In the genomic region with DNA sequence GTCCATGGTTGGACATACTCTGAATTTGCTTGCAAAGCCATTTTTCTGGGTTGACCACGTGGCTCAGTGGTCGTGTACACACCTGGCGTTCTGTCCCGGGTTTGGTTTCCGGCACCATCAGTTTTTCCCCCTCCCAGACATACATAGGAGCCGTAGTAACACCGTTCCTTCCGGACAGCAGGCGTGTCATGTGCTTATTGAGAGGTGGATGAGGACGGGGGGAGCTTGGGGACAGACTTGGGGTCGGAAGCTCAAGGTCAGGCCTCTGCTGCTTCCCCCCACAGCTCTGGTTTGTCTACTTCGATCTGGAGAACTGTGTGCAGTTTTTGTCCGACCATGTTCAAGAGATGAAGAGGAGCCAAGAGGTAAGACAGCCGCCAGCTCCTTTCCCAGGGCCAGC, we compare ENCODE assay signal across 25 mouse cellular contexts. TPM values are rescaled to one million over a fixed set of nuclear protein-coding genes. Genes with fewer than 3 reads are reported as not detected.
DNase-seq lines count a peak whose midpoint lies in the region; ATAC-seq and TF ChIP-seq lines count a peak whose summit lies in the region.
"Had no signal": no experiment of that assay in that cellular context is flagged by ENCODE, and none has a peak within 500 bp of the region (broad histone marks: within the 10 kb centered on the region; RNA-seq: fewer than 3 reads in every experiment).

No protein-coding gene starts in this region.

- H3K4me3 ChIP-seq in forebrain, embryonic 10.5 days = no peak overlapping the region
- H3K4me3 ChIP-seq in forebrain, embryonic 13.5 days = no peak overlapping the region
- no peak overlapping the region for H3K4me3 ChIP-seq in forebrain, postnatal 0 days (ENCODE audit: low read depth, low read length)
- no peak overlapping the region for H3K4me3 ChIP-seq in limb, embryonic 11.5 days (ENCODE audit: low read depth, low read length)
- no peak overlapping the region for H3K4me3 ChIP-seq in midbrain, embryonic 15.5 days
- H3K4me3 ChIP-seq: heart, adult 2 months had no signal

- H3K4me1 ChIP-seq in forebrain, embryonic 10.5 days = peaks cover 26% of the 10 kb centered on the region
- peaks cover 8% of the 10 kb centered on the region for H3K4me1 ChIP-seq in forebrain, embryonic 13.5 days
- H3K4me1 ChIP-seq in forebrain, postnatal 0 days (ENCODE audit: insufficient read depth) = peaks cover 5% of the 10 kb centered on the region; the same call in 1 of the 2 replicates
- H3K4me1 ChIP-seq in limb, embryonic 11.5 days (ENCODE audit: control insufficient read depth, insufficient read depth, low read length) = peaks cover 20% of the 10 kb centered on the region
- H3K4me1 ChIP-seq in midbrain, embryonic 15.5 days = peaks cover 9% of the 10 kb centered on the region

- no peak for DNase-seq in forebrain, embryonic 10.5 days (ENCODE audit: extremely low spot score, low spot score)
- no peak for DNase-seq in forebrain, postnatal 0 days
- no peak for DNase-seq in limb, embryonic 11.5 days (ENCODE audit: low spot score)
- no peak for DNase-seq in ovary, postnatal 10 days (ENCODE audit: low spot score)
- no peak for DNase-seq in gastrocnemius, adult 18-20 months (ENCODE audit: low spot score)
- DNase-seq: cerebellum, adult 9-11 months; gastrocnemius, postnatal 10 days; heart, adult 2 months; lung, adult 2 months; thymus, adult 18-20 months had no signal

- no peaks in the 10 kb centered on the region for H3K27me3 ChIP-seq in forebrain, embryonic 10.5 days (ENCODE audit: poor library complexity, severe bottlenecking)
- no peaks in the 10 kb centered on the region for H3K27me3 ChIP-seq in forebrain, embryonic 13.5 days
- H3K27me3 ChIP-seq in forebrain, postnatal 0 days (ENCODE audit: insufficient read depth, low read length) = no peaks in the 10 kb centered on the region
- no peaks in the 10 kb centered on the region for H3K27me3 ChIP-seq in limb, embryonic 11.5 days (ENCODE audit: control insufficient read depth, insufficient read depth, low read length)
- no peaks in the 10 kb centered on the region for H3K27me3 ChIP-seq in midbrain, embryonic 15.5 days (replicated peaks)

- H3K9me3 ChIP-seq in forebrain, embryonic 10.5 days = peaks cover 12% of the 10 kb centered on the region; the same call in 1 of the 2 replicates
- H3K9me3 ChIP-seq in forebrain, embryonic 13.5 days (replicated peaks) = peaks cover 8% of the 10 kb centered on the region; the same call in 1 of the 2 replicates
- H3K9me3 ChIP-seq in forebrain, postnatal 0 days (ENCODE audit: low read length) = no peaks in the 10 kb centered on the region
- peaks cover 4% of the 10 kb centered on the region; the same call in 1 of the 2 replicates for H3K9me3 ChIP-seq in limb, embryonic 11.5 days (ENCODE audit: control insufficient read depth, low read length)
- no peaks in the 10 kb centered on the region for H3K9me3 ChIP-seq in midbrain, embryonic 15.5 days

- peaks cover 21% of the 10 kb centered on the region for H3K36me3 ChIP-seq in forebrain, embryonic 10.5 days (replicated peaks)
- H3K36me3 ChIP-seq in forebrain, embryonic 13.5 days (ENCODE audit: poor library complexity, severe bottlenecking) = 0 out of 2 replicates have a peak, but pooled peaks cover 5% of the 10 kb centered on the region
- no peaks in the 10 kb centered on the region for H3K36me3 ChIP-seq in forebrain, postnatal 0 days (ENCODE audit: insufficient read depth)
- H3K36me3 ChIP-seq in limb, embryonic 11.5 days (ENCODE audit: control insufficient read depth, insufficient read depth, low read length) = peaks cover 4% of the 10 kb centered on the region; the same call in 1 of the 2 replicates
- no peaks in the 10 kb centered on the region for H3K36me3 ChIP-seq in midbrain, embryonic 15.5 days (replicated peaks)

- ATAC-seq in forebrain, embryonic 13.5 days = no peak
- ATAC-seq in forebrain, postnatal 0 days = peak; percentile 18; the same call in 1 of the 2 replicates
- no peak for ATAC-seq in limb, embryonic 11.5 days (ENCODE audit: insufficient number of reproducible peaks, low FRiP score, low TSS enrichment, low read depth)
- ATAC-seq in midbrain, embryonic 15.5 days (replicated peaks) = peak; percentile 44
- no peak for ATAC-seq in megakaryocyte, adult 5-6 weeks (ENCODE audit: poor library complexity, severe bottlenecking)
- ATAC-seq: CD4-positive, CD25-positive, alpha-beta regulatory T cell, adult 4 months; inflammation-experienced regulatory T-cells, adult 6 months had no signal

- no peak overlapping the region for H3K9ac ChIP-seq in forebrain, embryonic 13.5 days
- no peak overlapping the region for H3K9ac ChIP-seq in forebrain, postnatal 0 days
- no peak overlapping the region for H3K9ac ChIP-seq in limb, embryonic 11.5 days (ENCODE audit: low read length)
- no peak overlapping the region for H3K9ac ChIP-seq in midbrain, embryonic 15.5 days

- TF ChIP-seq CTCF in forebrain, postnatal 0 days (IDR thresholded peaks at IDR 0.05; ENCODE audit: low read depth) = no peak

- H3K4me2 ChIP-seq in forebrain, embryonic 13.5 days = no peak overlapping the region
- no peak overlapping the region for H3K4me2 ChIP-seq in forebrain, postnatal 0 days (ENCODE audit: low read depth)
- H3K4me2 ChIP-seq in limb, embryonic 11.5 days (ENCODE audit: low read depth, severe bottlenecking) = no peak overlapping the region
- H3K4me2 ChIP-seq in midbrain, embryonic 15.5 days = no peak overlapping the region
- H3K4me2 ChIP-seq: liver, embryonic 11.5 days had no signal

- H3K27ac ChIP-seq in forebrain, embryonic 10.5 days = peak overlapping the region; percentile 82
- H3K27ac ChIP-seq in forebrain, embryonic 13.5 days = no peak overlapping the region
- no peak overlapping the region for H3K27ac ChIP-seq in forebrain, postnatal 0 days (ENCODE audit: low read depth, low read length)
- peak overlapping the region; percentile 52; the same call in 1 of the 2 replicates for H3K27ac ChIP-seq in limb, embryonic 11.5 days (replicated peaks; ENCODE audit: low read depth, low read length)
- 0 out of 2 replicates have a peak overlapping the region, but pooled peaks have one; percentile 45 for H3K27ac ChIP-seq in midbrain, embryonic 15.5 days
- H3K27ac ChIP-seq: heart, adult 2 months; macrophage had no signal

- WGBS in forebrain, embryonic 10.5 days = 85% methylated on average over 14 of the region's 14 CpGs
- WGBS in forebrain, embryonic 13.5 days = 80% methylated on average over 14 of the region's 14 CpGs
- WGBS in forebrain, postnatal 0 days = 79% methylated on average over 14 of the region's 14 CpGs
- 93% methylated on average over 14 of the region's 14 CpGs for WGBS in limb, embryonic 11.5 days
- WGBS in midbrain, embryonic 15.5 days = 71% methylated on average over 14 of the region's 14 CpGs

RNA-seq across cellular contexts. Expression of a gene that starts 21.1 kb away (rescaled TPM):
- polyA plus RNA-seq in forebrain, embryonic 10.5 days (2016; fragmentation: Nextera tagmentation; extraction: Ambion mirVana) = 9.1 and 9.5 TPM in 2 replicates
- polyA plus RNA-seq in forebrain, embryonic 13.5 days (2015; fragmentation: Nextera tagmentation; extraction: Ambion mirVana) = 4.4 and 4.7 TPM in 2 replicates
- total RNA-seq in forebrain, postnatal 0 days (2014; rRNA removed) = 4.5 and 5.9 TPM in 2 replicates
- polyA plus RNA-seq in forebrain, postnatal 0 days (2015; fragmentation: Nextera tagmentation; extraction: Ambion mirVana) = 4.2 and 5.5 TPM in 2 replicates
- 10.4 and 10.8 TPM in 2 replicates for polyA plus RNA-seq in limb, embryonic 11.5 days (2014; fragmentation: Nextera tagmentation; extraction: Ambion mirVana)
- 3.7 and 4.7 TPM in 2 replicates for polyA plus RNA-seq in midbrain, embryonic 15.5 days (2015; fragmentation: Nextera tagmentation; extraction: Ambion mirVana)
- 10 to 100 TPM; 15.8 to 16.4 TPM for total RNA-seq in gastrocnemius, adult 18-20 months (2021)
- total RNA-seq in megakaryocyte, adult 5-6 weeks (2015) = 22.4 and 24.3 TPM in 2 replicates
- total RNA-seq in megakaryocyte, adult 5-6 weeks (2017) = 43.5 and 58.0 TPM in 2 replicates

RNA-seq across cellular contexts. Expression of a gene that starts 25.4 kb away (rescaled TPM):
- not detected in 2 replicates for polyA plus RNA-seq in forebrain, embryonic 10.5 days (2016; fragmentation: Nextera tagmentation; extraction: Ambion mirVana)
- not detected in 2 replicates for polyA plus RNA-seq in forebrain, embryonic 13.5 days (2015; fragmentation: Nextera tagmentation; extraction: Ambion mirVana)
- not detected in 2 replicates for total RNA-seq in forebrain, postnatal 0 days (2014; rRNA removed)
- polyA plus RNA-seq in forebrain, postnatal 0 days (2015; fragmentation: Nextera tagmentation; extraction: Ambion mirVana) = not detected in 2 replicates
- not detected in 2 replicates for polyA plus RNA-seq in limb, embryonic 11.5 days (2014; fragmentation: Nextera tagmentation; extraction: Ambion mirVana)
- not detected in 2 replicates for polyA plus RNA-seq in midbrain, embryonic 15.5 days (2015; fragmentation: Nextera tagmentation; extraction: Ambion mirVana)
- total RNA-seq in gastrocnemius, adult 18-20 months (2021) = not detected
- total RNA-seq in megakaryocyte, adult 5-6 weeks (2015) = not detected in 2 replicates
- total RNA-seq in megakaryocyte, adult 5-6 weeks (2017) = not detected in 2 replicates
- total RNA-seq: G1E; gastrocnemius, postnatal 10 days; heart, adult 2 months; layer of hippocampus, postnatal 25 days; left cerebral cortex, postnatal 14 days had no signal
- polyA plus RNA-seq: CD4-positive, CD25-positive, alpha-beta regulatory T cell, adult 4 months; embryonic facial prominence, embryonic 14.5 days; G1E; heart, adult 2 months; heart, postnatal 0 days; inflammation-experienced regulatory T-cells, adult 6 months; kidney, embryonic 16.5 days; liver, embryonic 11.5 days; lung, adult 2 months; macrophage; stomach, embryonic 14.5 days; urinary bladder, adult 2 months had no signal

RNA-seq across cellular contexts. Expression of a gene that starts 35.1 kb away (rescaled TPM):
- 234 and 239 TPM in 2 replicates for polyA plus RNA-seq in forebrain, embryonic 10.5 days (2016; fragmentation: Nextera tagmentation; extraction: Ambion mirVana)
- 444 and 467 TPM in 2 replicates for polyA plus RNA-seq in forebrain, embryonic 13.5 days (2015; fragmentation: Nextera tagmentation; extraction: Ambion mirVana)
- 222 and 234 TPM in 2 replicates for total RNA-seq in forebrain, postnatal 0 days (2014; rRNA removed)
- 389 and 442 TPM in 2 replicates for polyA plus RNA-seq in forebrain, postnatal 0 days (2015; fragmentation: Nextera tagmentation; extraction: Ambion mirVana)
- 277 and 294 TPM in 2 replicates for polyA plus RNA-seq in limb, embryonic 11.5 days (2014; fragmentation: Nextera tagmentation; extraction: Ambion mirVana)
- 409 and 410 TPM in 2 replicates for polyA plus RNA-seq in midbrain, embryonic 15.5 days (2015; fragmentation: Nextera tagmentation; extraction: Ambion mirVana)
- total RNA-seq in gastrocnemius, adult 18-20 months (2021) = 100 to 1,000 TPM; 276 to 291 TPM
- total RNA-seq in megakaryocyte, adult 5-6 weeks (2015) = 197 and 229 TPM in 2 replicates
- 111 and 159 TPM in 2 replicates for total RNA-seq in megakaryocyte, adult 5-6 weeks (2017)

RNA-seq across cellular contexts. Expression of a gene that starts 42.6 kb away (rescaled TPM):
- polyA plus RNA-seq in forebrain, embryonic 10.5 days (2016; fragmentation: Nextera tagmentation; extraction: Ambion mirVana) = not detected in 2 replicates
- polyA plus RNA-seq in forebrain, embryonic 13.5 days (2015; fragmentation: Nextera tagmentation; extraction: Ambion mirVana) = not detected in 2 replicates
- total RNA-seq in forebrain, postnatal 0 days (2014; rRNA removed) = not detected in 2 replicates
- not detected in 2 replicates for polyA plus RNA-seq in forebrain, postnatal 0 days (2015; fragmentation: Nextera tagmentation; extraction: Ambion mirVana)
- polyA plus RNA-seq in limb, embryonic 11.5 days (2014; fragmentation: Nextera tagmentation; extraction: Ambion mirVana) = not detected in 2 replicates
- not detected in 2 replicates for polyA plus RNA-seq in midbrain, embryonic 15.5 days (2015; fragmentation: Nextera tagmentation; extraction: Ambion mirVana)
- total RNA-seq in gastrocnemius, adult 18-20 months (2021) = not detected
- not detected in 2 replicates for total RNA-seq in megakaryocyte, adult 5-6 weeks (2015)
- not detected in 2 replicates for total RNA-seq in megakaryocyte, adult 5-6 weeks (2017)
- total RNA-seq: G1E; gastrocnemius, postnatal 10 days; heart, adult 2 months; layer of hippocampus, postnatal 25 days; left cerebral cortex, postnatal 14 days had no signal
- polyA plus RNA-seq: CD4-positive, CD25-positive, alpha-beta regulatory T cell, adult 4 months; embryonic facial prominence, embryonic 14.5 days; G1E; heart, adult 2 months; heart, postnatal 0 days; inflammation-experienced regulatory T-cells, adult 6 months; kidney, embryonic 16.5 days; liver, embryonic 11.5 days; lung, adult 2 months; macrophage; stomach, embryonic 14.5 days; urinary bladder, adult 2 months had no signal

Comparison
In these comparisons a context has a peak if more than half of its experiments do, and no peak if none do; other contexts are left out.
1. H3K27ac ChIP-seq: peak in forebrain, embryonic 10.5 days (single experiment), limb, embryonic 11.5 days (single experiment) and midbrain, embryonic 15.5 days (single experiment); none in forebrain, embryonic 13.5 days (single experiment) and forebrain, postnatal 0 days (single experiment).
2. ATAC-seq: peak in forebrain, postnatal 0 days (single experiment) and midbrain, embryonic 15.5 days (single experiment); none in forebrain, embryonic 13.5 days (single experiment), limb, embryonic 11.5 days (single experiment) and megakaryocyte, adult 5-6 weeks (single experiment).